Mouse (Mus musculus): Measurements from ENCODE around the gene Erp44. TPM values are rescaled to one million over a fixed set of nuclear protein-coding genes. Genes with fewer than 3 reads are reported as not detected.
A peak's percentile ranks its signal among the peaks of the same experiment; 100 is the strongest.

The Erp44 gene
- polyA plus RNA-seq (2015; fragmentation: Nextera tagmentation; extraction: Ambion mirVana) = 66.5 and 82.8 TPM in 2 replicates

DNA sequence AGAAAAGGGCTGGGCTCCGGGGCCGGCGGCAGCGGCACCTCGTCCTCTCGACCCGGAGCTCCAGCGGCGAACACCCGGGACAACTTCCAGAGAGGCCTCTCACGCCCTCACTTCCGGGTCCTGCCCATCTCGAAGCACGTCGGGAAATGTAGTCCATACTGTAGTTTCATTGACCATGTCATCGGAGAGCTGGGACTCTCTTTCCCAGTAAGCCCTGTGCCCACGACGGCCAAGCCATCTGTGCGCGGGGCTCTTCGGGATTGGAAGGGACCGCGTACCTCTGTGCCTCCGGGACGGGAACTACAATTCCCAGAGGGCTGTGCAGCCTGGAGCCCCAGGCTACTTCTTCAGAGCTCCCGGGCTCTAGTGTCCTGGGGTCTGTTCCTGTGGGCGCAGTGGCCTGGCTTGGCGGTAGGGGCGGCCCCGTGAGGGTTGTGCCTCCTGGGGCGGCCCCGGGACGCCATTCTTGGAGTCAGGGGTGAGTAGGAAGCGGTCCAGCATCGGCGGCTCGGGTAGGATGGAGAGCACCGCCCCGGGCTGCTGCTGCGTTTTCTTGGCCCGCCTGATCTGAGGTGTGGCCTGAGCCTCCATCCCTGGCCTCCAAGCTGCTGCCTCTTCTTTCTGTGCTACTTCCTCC lies at the start of gene Erp44, which contains the start of gene Invs:
Erp44 (minus strand) TSS at position 61 of the 637 bp plus-strand sequence.
Invs (plus strand) TSS at position 263 of the 637 bp plus-strand sequence.

MicroRNAs encoded within 50 kb of the gene (microRNA counts, 519-probe panel; counts per million panel counts)
- 1,638 counts per million, percentile 16 among the panel's probes with 10 or more counts for microRNA mmu-miR-1958

Small RNA genes lying within 50 kb of the gene (microRNA-seq; reads per million reads assigned to microRNA genes)
- gene Mir1958 = not detected

Other genes with a start within 250 kb of the Erp44 start
- 1.4 and 2.1 TPM in 2 replicates for gene Nr4a3, start 234.4 kb downstream of the Erp44 start, polyA plus RNA-seq (2015; fragmentation: Nextera tagmentation; extraction: Ambion mirVana)
- gene Stx17, start 154.6 kb downstream of the Erp44 start, polyA plus RNA-seq (2015; fragmentation: Nextera tagmentation; extraction: Ambion mirVana) = 23.9 and 28.2 TPM in 2 replicates
- 3.6 and 4.0 TPM in 2 replicates for gene Invs, start 202 bp upstream of the Erp44 start, polyA plus RNA-seq (2015; fragmentation: Nextera tagmentation; extraction: Ambion mirVana)
- 26.1 and 27.7 TPM in 2 replicates for gene Tex10, start 193.9 kb upstream of the Erp44 start, polyA plus RNA-seq (2015; fragmentation: Nextera tagmentation; extraction: Ambion mirVana)

Measured in urinary bladder, postnatal 0 days (tissue).